Mouse (Mus musculus): ENCODE measurements around the gene Klf15. TPM values are rescaled to one million over a fixed set of nuclear protein-coding genes. Genes with fewer than 3 reads are reported as not detected.

Gene Klf15
- polyA plus RNA-seq, 1 experiment from 2014 or later = 5.0 TPM

DNA sequence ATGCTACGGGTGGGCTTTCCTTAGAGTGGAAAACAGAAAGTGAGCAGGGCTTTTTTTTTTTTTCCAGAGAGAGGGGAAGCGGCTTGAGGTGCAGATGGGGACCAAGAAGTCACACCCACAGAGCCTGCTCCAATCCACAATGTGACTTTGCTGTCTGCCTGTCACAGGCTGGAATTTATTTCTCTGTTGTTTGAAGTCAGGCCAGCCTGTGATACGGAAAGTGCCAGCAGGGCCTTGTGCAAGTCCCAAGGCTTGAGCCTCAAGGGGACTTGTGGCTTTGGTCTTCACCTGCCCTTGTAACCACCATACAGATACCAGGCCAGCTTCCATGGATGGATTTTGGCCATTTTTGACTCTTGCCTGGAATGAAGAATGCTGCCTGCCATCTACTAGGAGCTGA is 56.5 kb downstream of the Klf15 start:
- H3K9ac ChIP-seq = no peak overlapping the region
- H3K9me3 ChIP-seq = no peaks in the 10 kb centered on the region
- no peaks in the 10 kb centered on the region for H3K36me3 ChIP-seq
- H3K27ac ChIP-seq = no peak overlapping the region
- 42% methylated on average over 3 of the region's 3 CpGs for WGBS
- no peak overlapping the region for H3K4me3 ChIP-seq
- 0 out of 2 replicates have a peak, but pooled peaks cover 8% of the 10 kb centered on the region for H3K4me1 ChIP-seq
- peaks cover 21% of the 10 kb centered on the region for H3K27me3 ChIP-seq
- H3K4me2 ChIP-seq (replicated peaks) = no peak overlapping the region
- ATAC-seq (ENCODE audit: low FRiP score, low read depth) = no peak

- Histone ChIP-seq H3K4me2 (replicated peaks) (no peak overlapping the region), H3K36me3 (no peaks in the 10 kb centered on the region), H3K27me3 (peaks cover 21% of the 10 kb centered on the region), H3K27ac (no peak overlapping the region), H3K4me1 (0 out of 2 replicates have a peak, but pooled peaks cover 8% of the 10 kb centered on the region), H3K9me3 (no peaks in the 10 kb centered on the region), H3K4me3 (no peak overlapping the region), H3K9ac (no peak overlapping the region)
- ATAC-seq (ENCODE audit: low FRiP score, low read depth) = no peak
- 20% methylated on average over 5 of the region's 5 CpGs for WGBS
Observed at GRCm38 (mm10) chr6:90519375-90519774, 57.0 kb downstream of the Klf15 start.

Other genes with a start within 250 kb of the Klf15 start
- not detected in 2 replicates for gene Vmn1r53, start 238.1 kb upstream of the Klf15 start, polyA plus RNA-seq (2015; fragmentation: Nextera tagmentation; extraction: Ambion mirVana)
- gene Vmn1r54, start 216.3 kb upstream of the Klf15 start, polyA plus RNA-seq (2015; fragmentation: Nextera tagmentation; extraction: Ambion mirVana) = not detected in 2 replicates
- gene BC048671, start 161.4 kb upstream of the Klf15 start, polyA plus RNA-seq (2015; fragmentation: Nextera tagmentation; extraction: Ambion mirVana) = not detected in 2 replicates
- 0.15 and 0.33 TPM in 2 replicates for gene Chst13, start 137.4 kb upstream of the Klf15 start, polyA plus RNA-seq (2015; fragmentation: Nextera tagmentation; extraction: Ambion mirVana)
- 0.04 and 0.05 TPM in 2 replicates for gene Uroc1, start 129.3 kb upstream of the Klf15 start, polyA plus RNA-seq (2015; fragmentation: Nextera tagmentation; extraction: Ambion mirVana)
- 6.5 and 6.9 TPM in 2 replicates for gene Zxdc, start 93.1 kb upstream of the Klf15 start, polyA plus RNA-seq (2015; fragmentation: Nextera tagmentation; extraction: Ambion mirVana)
- 0.37 and 0.59 TPM in 2 replicates for gene Cfap100, start 33.8 kb upstream of the Klf15 start, polyA plus RNA-seq (2015; fragmentation: Nextera tagmentation; extraction: Ambion mirVana)
- gene Aldh1l1, start 23.9 kb downstream of the Klf15 start, polyA plus RNA-seq (2015; fragmentation: Nextera tagmentation; extraction: Ambion mirVana) = 2.0 and 2.4 TPM in 2 replicates
- gene Slc41a3, start 142.1 kb downstream of the Klf15 start, polyA plus RNA-seq (2015; fragmentation: Nextera tagmentation; extraction: Ambion mirVana) = 3.3 and 4.8 TPM in 2 replicates

Measured in limb, embryonic 13.5 days (tissue).